Mouse (Mus musculus): Measurements from ENCODE around the gene Sele.
A peak's percentile ranks its signal among the peaks of the same experiment; 100 is the strongest.
"Not testable (repeated sequence)": the region's sequence is repeated elsewhere in the genome, so short reads cannot be mapped to it uniquely, and the experiment has no call there.

Gene Sele

DNA sequence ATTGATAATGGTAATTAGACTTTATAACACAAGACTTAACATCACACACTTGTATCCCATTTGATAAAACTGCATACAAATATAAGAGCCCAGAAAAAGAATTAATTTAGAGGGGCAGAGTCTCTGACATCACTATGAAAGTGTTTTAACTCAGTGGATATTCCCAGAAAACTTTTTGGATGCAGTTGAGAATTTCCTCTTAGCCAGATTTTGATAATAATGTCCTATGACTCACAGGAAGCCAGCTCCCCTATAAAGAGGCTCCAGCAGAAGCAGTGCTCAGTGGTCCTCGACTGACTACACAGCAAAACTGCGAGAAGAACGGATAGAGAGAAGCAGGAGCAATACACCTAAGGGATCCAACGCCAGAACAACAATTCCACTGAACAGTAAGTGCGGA lies at the start of gene Sele:
TSS of gene Sele (plus strand) at position 301 of the 400 bp plus-strand sequence.
- DNase-seq: no peak

DNA sequence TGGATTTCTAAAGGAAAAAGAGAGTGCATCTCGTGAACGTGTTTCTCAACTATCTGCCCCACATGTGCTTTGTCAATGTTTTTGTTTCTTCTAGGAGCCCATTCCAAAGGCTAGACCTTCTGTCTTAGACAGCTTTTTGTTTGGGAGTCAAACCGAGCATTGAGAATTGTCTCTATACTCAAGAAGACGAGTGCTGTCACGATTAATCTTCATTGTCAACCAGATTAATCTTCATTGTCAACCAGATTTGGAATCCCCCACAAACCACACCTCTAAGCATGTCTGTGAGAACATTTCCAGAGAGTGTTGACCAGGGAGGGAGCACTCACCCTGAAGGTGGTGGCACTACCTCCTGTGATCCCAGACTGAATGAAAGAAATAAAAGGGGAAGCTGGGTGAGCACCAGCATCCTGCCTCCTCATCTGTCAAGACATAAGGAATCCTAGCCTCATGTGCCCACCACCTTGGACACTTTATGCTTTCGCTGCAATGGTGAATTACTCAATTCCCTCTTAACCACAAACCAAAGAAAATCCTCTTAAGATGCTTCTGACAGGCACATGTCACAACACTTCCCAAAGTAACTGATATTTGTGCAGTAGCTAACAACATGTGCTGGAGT lies 46.1 kb upstream of the Sele start:
- no peak for DNase-seq

DNA sequence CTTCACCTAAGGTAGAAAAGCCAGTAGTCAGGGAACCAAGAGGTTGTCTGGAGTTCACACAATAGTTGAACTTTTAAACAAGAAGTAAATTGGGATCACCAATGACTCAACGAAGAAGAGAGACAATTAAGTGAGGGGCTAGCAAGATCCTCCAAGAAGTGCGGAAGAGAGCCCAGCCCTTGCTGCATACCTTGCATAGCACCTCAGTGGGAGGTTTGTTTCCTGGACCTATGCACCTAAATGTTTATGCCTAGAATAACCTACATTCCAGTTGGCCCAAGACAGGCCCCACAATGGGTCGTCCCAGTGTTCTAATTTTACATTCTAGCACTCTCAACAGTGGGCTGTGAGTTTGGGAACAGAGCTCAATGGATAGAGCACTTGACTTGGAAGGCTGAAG lies 43.7 kb upstream of the Sele start:
- no peak for DNase-seq

DNA sequence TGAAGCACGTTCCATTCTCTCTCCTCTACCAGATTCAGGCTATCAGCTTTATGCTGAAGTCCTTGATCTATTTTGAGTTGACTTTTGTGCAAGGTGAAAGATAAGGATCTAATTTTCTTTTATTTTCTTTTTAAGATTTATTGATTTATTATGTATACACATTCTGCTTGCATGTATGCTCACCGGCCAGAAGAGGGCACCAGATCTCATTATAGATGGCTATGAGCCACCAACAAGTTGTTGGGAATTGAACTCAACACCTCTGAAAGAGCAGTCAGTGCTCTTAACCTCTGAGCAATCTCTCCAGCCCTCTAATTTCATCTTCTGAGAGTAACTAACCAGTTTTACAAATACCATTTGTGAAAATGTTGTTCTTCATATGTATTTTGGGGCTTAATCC lies 38.8 kb upstream of the Sele start:
- DNase-seq: peak; percentile 35 to 44

DNA sequence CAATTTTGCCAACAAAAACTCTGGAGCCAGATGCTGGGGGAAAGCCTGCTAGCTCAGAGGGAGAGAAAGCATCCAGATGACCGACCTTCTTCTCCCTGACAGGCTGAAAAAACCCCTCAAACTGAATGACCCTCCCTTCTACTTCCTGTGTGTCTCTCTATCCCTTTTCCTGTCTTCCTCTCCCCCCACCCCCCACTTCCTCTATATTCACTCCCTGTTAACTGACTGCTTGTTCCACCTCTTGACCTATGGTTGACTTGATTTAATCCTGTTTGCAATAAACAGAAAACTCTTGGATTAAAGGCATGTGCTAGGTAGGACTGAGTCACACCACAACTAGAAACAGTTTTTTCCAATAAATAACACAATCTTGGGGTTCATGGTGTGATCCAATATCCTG lies 33.4 kb upstream of the Sele start:
- DNase-seq: no peak

DNA sequence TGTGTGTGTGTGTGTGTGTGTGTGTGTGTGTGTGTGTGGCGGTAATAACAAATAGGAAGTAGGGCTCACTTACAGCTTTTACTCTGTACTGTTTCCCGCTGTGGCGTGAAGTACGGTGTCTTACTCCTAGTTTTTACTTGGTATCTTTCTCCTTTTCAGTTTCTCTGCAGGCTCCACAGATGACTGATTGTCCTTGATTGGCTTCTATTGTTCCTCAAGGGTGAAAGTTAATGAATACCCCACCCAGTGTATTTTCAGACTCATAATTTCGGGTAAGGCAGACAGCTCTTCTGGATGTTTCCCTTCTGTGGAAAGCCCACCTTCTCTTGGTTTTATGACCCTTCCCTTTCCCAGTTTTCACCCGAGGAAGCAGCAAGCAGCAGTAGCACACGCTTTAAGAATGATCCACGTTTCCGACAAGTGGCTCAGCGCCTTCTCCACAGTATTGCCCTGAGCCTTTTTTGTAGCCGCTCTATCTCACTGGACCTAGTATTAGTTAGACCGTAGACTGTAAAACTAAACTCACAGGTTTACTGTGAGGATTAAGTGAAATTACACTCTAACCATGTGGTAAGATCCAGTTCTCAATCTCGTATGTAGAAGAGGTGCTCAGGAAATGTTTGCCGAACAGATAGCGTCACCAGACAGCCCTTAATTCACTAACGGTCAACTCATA lies 29.7 kb upstream of the Sele start:
- no peak for DNase-seq

DNA sequence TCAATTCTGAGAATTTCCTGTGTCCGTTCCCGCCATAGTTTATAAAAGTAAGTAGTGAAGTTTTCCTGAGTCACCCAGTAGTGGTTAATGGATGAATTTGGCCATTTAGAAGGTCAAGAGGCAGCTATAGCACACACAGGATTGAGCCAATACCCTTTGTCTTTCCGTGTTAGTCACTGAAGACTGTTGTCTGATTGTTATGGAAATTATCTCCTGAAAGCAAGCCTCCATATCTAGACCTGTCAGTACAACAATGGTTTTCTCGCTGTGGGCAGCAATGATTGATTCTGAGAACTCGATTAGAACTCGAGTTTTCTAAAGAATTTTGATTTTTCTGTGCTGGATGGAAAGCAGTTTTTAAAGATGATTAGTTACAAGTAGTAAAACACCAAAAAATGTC lies 28.2 kb upstream of the Sele start:
- DNase-seq: no peak

DNA sequence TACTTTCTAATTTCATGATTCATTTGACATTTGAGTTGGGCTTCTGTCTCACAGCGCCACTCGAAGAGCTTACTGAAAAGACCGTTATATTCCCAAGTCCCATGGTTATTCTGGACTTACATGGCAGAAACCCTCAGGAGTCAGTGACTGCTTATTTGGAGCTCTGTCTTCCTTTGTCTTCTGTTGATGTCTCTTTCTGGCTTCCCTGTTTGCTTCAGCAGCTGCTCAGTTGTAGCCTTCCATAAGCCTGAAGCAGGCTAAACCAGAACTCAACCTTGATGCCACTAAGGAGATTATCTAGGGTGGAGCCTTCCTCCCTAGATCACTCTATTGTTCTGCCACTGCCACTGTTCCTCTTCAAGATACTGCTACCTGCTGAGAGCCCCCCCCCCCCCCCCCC lies 27.3 kb upstream of the Sele start:
- not testable (repeated sequence) for DNase-seq

DNA sequence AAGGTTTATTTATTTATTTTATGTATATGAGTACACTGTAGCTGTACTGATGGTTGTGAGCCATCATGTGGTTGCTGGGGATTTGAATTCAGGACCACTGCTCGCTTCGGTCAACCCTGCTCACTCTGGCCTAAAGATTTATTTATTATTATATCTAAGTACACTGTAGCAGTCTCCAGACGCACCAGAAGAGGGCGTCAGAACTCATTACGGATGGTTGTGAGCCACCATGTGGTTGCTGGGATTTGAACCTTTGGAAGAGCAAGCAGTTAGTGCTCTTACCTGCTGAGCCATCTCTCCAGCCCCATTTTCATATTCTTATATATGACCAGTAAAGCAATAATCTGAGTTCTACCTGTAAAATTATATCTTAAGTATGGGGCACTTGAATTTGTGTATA lies 25.9 kb upstream of the Sele start:
- not testable (repeated sequence) for DNase-seq

DNA sequence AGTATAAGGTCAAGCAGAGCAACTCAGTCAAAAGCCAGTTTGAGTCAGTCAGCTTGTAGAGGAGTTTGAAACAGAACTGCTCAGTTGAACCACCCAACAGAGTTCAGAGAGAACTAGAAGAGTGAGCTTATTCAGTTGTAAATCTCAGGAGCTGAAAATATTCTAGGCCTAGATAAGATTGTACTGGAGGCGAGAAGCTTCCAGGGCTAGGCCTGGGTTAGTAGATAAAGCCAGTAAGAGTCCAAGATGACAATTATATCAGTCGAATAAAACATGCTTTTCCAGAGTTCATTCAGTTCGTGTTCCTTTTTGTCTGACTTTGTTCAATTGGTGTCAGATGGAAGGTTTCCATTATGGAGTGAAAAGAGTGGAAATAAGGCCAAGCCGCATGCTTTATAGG lies 22.3 kb upstream of the Sele start:
- DNase-seq: no peak

DNA sequence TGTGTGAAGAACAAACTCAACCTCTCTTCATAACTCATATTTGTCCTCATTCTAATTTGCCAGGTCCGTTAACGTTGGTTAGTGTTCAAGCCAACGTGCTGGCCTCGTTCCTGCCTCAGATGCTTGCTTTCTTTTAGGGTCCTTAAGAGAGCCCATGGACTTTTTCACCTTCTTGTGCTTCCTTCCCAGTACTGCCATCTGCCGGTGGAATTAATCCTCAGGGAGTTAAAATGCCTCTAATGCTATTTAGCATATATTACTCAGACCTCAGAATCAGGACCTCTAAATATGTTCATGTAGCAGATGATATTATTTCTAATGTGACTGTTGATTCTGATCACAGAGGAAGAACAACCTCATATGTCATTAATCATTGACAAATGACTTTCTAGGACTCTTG lies 20.6 kb upstream of the Sele start:
- peak; percentile 67 to 68 for DNase-seq

DNA sequence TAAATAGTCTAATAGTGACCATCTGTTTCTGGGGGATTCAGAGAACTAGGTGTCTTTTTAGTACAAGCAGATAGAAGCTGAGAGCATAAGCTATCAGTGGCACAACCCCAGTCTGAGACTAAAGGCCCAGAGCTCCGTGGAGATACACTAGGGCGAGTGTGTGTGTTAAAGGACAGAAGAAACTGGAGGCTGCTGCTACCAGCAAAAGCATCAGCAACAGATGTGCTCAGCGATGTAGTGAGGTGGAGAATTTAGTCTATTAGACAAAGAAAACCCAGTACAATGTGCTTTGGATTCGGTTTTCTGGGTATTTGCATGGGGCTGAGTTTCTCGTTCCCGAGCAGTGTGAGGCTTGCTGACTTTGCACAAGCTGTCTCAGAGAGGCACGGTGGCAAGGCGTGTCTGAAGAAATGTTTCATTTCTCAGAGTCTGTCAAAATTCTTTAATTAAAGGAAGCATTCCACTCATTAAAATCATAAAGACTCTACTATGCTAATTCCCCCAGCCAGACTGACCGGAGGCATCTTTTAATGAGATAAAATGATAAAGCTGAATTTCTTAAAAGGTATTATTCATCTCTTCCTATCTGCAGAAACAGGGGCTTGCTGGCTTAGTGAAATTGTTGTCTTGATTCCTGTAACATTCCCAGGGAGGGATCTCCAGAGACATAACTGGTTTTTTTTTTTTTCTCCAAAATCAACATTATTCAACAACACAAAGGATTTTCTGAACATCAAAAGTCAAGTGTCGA lies 7.5 kb upstream of the Sele start:
- no peak for DNase-seq

DNA sequence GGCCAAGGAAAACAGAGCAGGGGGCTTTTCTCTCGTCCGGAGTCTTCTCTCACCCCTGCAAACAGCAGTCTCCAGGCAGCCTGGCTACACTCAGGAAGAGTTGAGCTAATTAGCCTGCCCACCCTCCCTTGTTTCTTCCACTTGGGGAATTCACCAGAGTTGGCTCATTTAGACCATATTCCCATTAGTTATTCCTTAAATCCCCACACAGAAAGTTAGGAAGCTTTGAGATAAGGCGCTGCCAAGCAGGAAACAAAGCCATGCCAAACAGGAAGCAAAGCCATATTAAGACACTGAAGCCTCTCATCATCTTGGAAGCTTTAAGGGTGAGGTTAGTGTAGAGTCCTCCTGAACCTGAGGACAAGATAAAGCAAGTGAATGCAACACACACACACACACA lies 4.5 kb upstream of the Sele start:
- DNase-seq: peak; percentile 47 to 57

DNA sequence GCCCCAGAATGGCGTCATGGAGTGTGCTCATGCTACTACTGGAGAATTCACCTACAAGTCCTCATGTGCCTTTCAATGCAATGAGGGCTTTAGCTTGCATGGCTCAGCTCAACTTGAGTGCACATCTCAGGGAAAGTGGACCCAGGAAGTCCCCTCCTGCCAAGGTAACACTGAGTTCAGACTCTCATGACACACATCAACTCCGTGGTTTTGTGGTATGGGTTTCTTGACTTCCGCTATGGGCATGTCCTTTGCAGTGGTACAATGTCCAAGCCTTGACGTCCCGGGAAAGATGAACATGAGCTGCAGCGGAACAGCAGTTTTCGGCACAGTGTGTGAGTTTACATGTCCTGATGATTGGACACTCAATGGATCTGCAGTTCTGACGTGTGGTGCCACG lies 5.5 kb downstream of the Sele start:
- DNase-seq: no peak

DNA sequence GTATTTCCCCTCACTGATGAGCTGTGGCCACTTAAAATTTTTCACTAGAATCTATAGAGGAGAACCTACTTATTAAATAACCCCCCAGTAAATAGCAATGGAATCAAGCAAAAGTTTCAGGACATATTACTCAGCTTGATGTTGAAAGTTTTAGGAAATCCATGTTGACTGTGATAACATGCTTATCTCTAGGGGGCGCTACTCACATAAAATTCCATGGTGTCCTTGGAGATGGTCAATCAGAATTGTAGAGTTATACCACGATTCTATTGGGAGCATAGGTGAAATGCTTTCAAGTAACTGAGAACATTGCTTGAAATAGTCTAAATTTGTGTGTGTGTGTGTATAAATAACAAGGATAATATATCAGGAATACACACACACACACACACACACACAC lies 6.8 kb downstream of the Sele start:
- no peak for DNase-seq

DNA sequence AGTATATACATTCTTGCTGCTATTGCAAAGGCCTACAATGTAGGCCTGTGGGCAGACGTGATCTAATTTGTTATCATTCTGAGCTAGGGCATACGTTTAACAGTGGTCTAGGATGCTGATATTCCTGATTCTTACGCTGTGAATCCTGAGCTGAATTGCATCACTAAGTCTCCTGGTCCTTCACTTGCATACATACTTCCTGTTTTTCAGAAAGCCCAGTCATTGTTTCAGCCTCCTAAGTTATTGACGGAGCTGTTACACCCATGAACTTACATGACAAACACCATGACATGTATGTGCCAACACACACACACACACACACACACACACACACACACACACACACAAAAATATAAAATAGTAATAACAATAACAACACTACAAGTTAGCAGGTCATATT lies 12.0 kb downstream of the Sele start:
- DNase-seq: no peak

DNA sequence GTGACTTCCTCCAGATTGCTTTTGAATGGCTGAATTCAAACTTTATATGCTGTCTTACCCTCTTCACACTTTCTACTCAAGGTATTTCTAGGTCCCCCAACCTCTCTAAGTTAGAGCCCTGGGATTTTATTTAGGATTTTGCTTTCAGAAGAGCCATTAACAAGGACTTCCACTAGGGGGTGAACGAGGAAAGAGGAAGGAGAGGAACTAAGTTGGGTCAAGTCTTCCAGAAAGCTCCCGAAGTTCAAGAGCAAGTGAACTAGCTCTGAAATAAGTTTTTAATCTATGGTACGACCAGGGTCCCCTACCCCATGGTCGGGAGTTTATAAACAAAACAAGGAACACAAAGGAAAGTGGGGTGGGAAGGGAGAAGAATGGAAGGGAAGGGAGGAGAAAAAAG lies 13.2 kb downstream of the Sele start:
- no peak for DNase-seq

DNA sequence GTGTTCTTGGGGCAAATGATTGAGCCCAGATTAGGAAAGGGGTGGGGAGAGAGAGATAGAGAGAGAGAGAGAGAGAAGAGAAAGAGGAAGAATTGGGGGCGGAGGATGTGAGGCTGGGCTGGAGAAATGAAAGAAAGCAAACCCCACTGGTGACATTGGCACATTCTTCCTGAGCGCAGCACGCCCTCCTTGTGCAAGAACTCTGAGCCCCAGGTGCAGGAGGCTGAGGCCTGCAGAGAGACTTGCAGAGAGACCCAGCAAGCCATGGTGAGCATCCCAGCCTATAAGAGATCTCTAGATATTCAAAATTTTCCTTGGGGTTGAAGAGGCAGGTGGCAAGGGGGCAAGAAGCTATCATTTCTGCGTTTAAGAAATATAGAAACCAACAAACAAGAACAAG lies 13.9 kb downstream of the Sele start, which contains the start of gene Sell:
TSS of gene Sell (plus strand) at position 58 of the 400 bp plus-strand sequence.
- DNase-seq: no peak

DNA sequence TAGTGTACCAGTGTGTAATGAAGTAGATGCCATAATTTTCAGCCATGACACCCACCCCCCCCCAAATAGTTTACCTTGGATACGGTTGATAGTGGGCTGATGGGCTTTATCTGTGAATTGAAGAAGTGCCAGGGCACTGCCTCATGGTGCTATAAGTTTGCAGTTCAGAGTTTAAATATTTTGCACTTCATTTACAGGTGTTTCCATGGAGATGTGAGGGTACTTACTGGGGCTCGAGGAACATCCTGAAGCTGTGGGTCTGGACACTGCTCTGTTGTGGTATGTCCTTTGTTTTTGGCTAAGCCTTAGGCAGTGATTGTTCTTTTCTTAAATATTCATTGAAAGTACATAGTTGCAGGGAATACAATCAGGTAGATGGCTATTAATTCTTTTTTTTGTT lies 14.8 kb downstream of the Sele start:
- no peak for DNase-seq

DNA sequence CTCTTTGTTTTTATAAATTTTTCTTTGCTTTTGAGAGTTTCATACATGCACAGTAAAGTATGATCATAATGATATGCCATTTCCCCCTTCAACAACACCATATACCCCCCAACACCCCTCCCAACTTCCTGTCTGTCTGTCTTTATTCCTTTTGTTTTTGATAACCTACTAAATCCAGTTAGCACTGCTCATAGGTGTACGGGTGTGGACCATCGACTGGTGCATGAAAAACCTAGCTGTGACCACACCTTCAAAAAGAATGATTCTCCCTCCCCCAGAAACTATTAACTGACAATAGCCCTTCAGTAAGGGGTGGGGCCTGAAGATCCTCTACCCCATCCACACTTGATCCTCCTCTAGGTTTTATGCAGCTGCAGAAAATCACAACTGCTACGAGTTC lies 15.7 kb downstream of the Sele start:
- DNase-seq: no peak

DNA sequence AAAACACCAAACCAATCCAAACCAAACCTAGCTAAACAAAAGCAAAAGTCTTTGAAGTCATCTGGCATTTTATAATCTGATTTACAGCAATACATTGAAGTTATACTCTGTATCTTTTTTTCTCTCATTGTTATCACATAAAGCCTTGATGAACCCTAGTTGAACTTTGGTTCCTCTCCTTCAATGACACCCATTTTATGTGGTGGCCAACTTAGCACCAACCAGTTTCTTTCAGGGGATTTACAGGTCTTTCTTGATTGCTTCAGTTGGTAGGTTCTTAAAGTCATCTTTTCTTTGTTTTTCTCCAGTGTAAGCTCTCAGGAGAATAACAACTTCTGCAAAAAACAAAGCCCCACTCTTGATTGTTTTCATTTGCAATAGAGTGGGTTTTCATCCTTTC lies 21.2 kb downstream of the Sele start:
- DNase-seq: no peak

DNA sequence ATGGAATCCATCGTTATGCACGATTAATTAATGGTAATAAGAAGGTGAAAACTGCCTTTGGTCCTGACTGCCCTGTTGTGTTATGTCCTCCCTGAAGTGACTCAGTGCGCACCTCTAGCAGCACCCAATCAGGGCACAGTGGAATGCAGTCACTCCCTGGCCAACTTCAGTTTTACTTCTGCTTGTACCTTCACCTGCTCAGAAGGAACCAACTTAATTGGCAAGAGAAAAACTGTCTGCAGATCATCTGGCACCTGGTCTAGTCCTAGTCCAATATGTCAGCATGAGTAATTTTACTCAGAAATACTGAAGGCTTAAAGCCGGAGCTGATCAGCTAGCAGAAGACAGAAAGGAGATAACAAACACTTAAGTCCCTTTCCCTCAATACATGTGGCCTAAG lies 22.4 kb downstream of the Sele start:
- no peak for DNase-seq

DNA sequence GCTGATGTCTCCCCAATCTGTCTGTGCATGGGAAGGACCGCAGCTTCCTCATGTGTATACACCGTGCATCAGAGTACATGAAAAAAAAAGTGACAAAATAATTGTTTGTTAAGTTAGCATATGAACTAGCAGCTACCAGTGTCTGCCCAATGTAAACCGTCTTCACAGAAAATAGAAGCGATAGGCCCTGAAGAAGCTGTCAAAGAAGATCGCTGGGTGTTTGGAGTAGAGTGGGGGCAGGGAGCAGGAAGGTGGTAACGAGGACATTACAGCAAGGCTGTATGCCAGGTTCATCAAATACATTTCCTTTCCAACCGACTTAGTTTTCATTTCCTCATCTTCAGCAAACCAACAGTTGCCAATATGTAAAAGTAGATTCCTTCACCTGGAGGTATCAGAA lies 23.1 kb downstream of the Sele start:
- no peak for DNase-seq

DNA sequence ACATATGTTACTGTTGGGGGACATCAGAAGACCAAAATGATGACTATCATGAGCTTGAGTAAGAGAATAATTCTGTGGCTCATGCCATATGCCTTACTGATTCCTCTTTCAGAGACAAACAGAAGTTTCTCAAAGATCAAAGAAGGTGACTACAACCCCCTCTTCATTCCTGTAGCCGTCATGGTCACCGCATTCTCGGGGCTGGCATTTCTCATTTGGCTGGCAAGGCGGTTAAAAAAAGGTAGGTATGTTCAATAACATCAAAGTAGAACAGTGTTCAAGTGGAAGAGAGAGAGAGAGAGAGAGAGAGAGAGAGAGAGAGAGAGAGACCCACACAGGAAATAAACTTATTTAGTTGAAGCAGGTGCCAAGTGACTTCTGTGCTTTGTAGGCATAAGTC lies 24.0 kb downstream of the Sele start:
- DNase-seq: no peak
